Mouse (Mus musculus) hematopoietic stem cell, adult 5-6 weeks (primary cell): ENCODE measurements around the gene Prrc2b. TPM values are rescaled to one million over a fixed set of nuclear protein-coding genes. Genes with fewer than 3 reads are reported as not detected.

Source experiments
- ATAC-seq, 2 experiments: fragments of 125-278 bp in 1 of 2; replicated peaks in 1 of 2; 2 replicates each; pipeline ENCODE4 v1.8.0; 2016 to 2017; ENCODE audit warnings: inconsistent platforms in 2 of 2, mild to moderate bottlenecking in 2 of 2, moderate number of reproducible peaks in 2 of 2, low read depth in 1 of 2, moderate TSS enrichment in 1 of 2; ENCODE audit not compliant: low FRiP score in 2 of 2, poor library complexity in 2 of 2, severe bottlenecking in 2 of 2, insufficient read depth in 1 of 2, low TSS enrichment in 1 of 2
- total RNA-seq: library from RNA; stranded (forward); fragments of 172-1452, 232-1000 nt; gene quantifications from 2 replicates; pipeline ENCODE4 v1.2.3, GENCODE M21; 2017

Prrc2b gene
- total RNA-seq, 1 experiment from 2014 or later, result 19.9 TPM

GRCm38 (mm10) chr2:32260635-32261034 is 109.8 kb downstream of the Prrc2b start:
- peak in 1 of 2 experiments; percentile 38; a peak in 1 of 4 replicates for ATAC-seq

GRCm38 (mm10) chr2:32275823-32276222 is 124.9 kb downstream of the Prrc2b start:
- ATAC-seq, result no peak

GRCm38 (mm10) chr2:32282289-32282688 is 131.4 kb downstream of the Prrc2b start:
- peak; percentile 18 to 23; a peak in 1 of 4 replicates for ATAC-seq

- ATAC-seq, result peak; percentile 74 to 82
These were observed 131.8 kb downstream of the Prrc2b start for GRCm38 (mm10) chr2:32282727-32283126.

- ATAC-seq, result no peak
These were observed 133.1 kb downstream of the Prrc2b start for GRCm38 (mm10) chr2:32283986-32284385.

Other genes starting within 250 kb of the Prrc2b start
- 1.0 and 1.1 TPM in 2 replicates for gene Aif1l, start 200.9 kb upstream of the Prrc2b start, total RNA-seq
- gene Nup214, start 176.6 kb upstream of the Prrc2b start, total RNA-seq, result 35.2 and 76.3 TPM in 2 replicates
- gene Fam78a, start 66.2 kb upstream of the Prrc2b start, total RNA-seq, result 12.3 and 12.9 TPM in 2 replicates
- 1.1 and 2.2 TPM in 2 replicates for gene Plpp7, start 55.6 kb upstream of the Prrc2b start, total RNA-seq
- gene Pomt1, start 85.5 kb downstream of the Prrc2b start, total RNA-seq, result 25.3 and 28.3 TPM in 2 replicates
- 32.3 and 33.3 TPM in 2 replicates for gene Uck1, start 109.1 kb downstream of the Prrc2b start, total RNA-seq
- 37.5 and 47.3 TPM in 2 replicates for gene Golga2, start 136.3 kb downstream of the Prrc2b start, total RNA-seq
- gene Swi5, start 137.0 kb downstream of the Prrc2b start, total RNA-seq, result 230 and 365 TPM in 2 replicates
- gene Ciz1, start 201.2 kb downstream of the Prrc2b start, total RNA-seq, result 76.7 and 78.2 TPM in 2 replicates
- gene Dnm1, start 202.3 kb downstream of the Prrc2b start, total RNA-seq, result not detected in 2 replicates
- gene 1110008P14Rik, start 230.9 kb downstream of the Prrc2b start, total RNA-seq, result 2.5 and 6.8 TPM in 2 replicates
- gene Lcn2, start 237.2 kb downstream of the Prrc2b start, total RNA-seq, result 91.4 and 276 TPM in 2 replicates
- 3.5 and 8.7 TPM in 2 replicates for gene Ptges2, start 244.8 kb downstream of the Prrc2b start, total RNA-seq